Mouse (Mus musculus): Measurements from ENCODE around the gene Catsperg2.
"Not testable (repeated sequence)": the region's sequence is repeated elsewhere in the genome, so short reads cannot be mapped to it uniquely, and the experiment has no call there.

The Catsperg2 gene

GRCm38 (mm10) chr7:29726860-29727259, at the start of gene Catsperg2:
TSS of gene Catsperg2 (minus strand) at chr7:29727032.
- not testable (repeated sequence) for DNase-seq

GRCm38 (mm10) chr7:29776568-29776967, 49.7 kb upstream of the Catsperg2 start:
- no peak for DNase-seq

- DNase-seq, result peak; percentile 35
Measured at GRCm38 (mm10) chr7:29774371-29774770, 47.5 kb upstream of the Catsperg2 start.

- DNase-seq, result no peak
Measured at GRCm38 (mm10) chr7:29773503-29773902, 46.7 kb upstream of the Catsperg2 start.

GRCm38 (mm10) chr7:29768980-29769379, 42.1 kb upstream of the Catsperg2 start:
- peak; percentile 22 for DNase-seq

GRCm38 (mm10) chr7:29768090-29768900, 41.5 kb upstream of the Catsperg2 start, which contains the start of gene Zfp84:
TSS of gene Zfp84 (plus strand) at chr7:29768552.
- peak; percentile 97 for DNase-seq

GRCm38 (mm10) chr7:29767058-29767686, 40.3 kb upstream of the Catsperg2 start:
- peak; percentile 89 for DNase-seq

- no peak for DNase-seq
Measured at GRCm38 (mm10) chr7:29764702-29765101, 37.9 kb upstream of the Catsperg2 start.

- DNase-seq, result no peak
Measured at GRCm38 (mm10) chr7:29760476-29760875, 33.6 kb upstream of the Catsperg2 start.

- DNase-seq, result no peak
Measured at GRCm38 (mm10) chr7:29742258-29742657, 15.4 kb upstream of the Catsperg2 start.

GRCm38 (mm10) chr7:29728055-29728454, 1.2 kb upstream of the Catsperg2 start:
- peak; percentile 20 for DNase-seq

GRCm38 (mm10) chr7:29725461-29726142, 1.2 kb downstream of the Catsperg2 start:
- DNase-seq, result not testable (repeated sequence)

GRCm38 (mm10) chr7:29708891-29709290, 17.9 kb downstream of the Catsperg2 start:
- not testable (repeated sequence) for DNase-seq

- DNase-seq, result not testable (repeated sequence)
Measured at GRCm38 (mm10) chr7:29695231-29695630, 31.6 kb downstream of the Catsperg2 start.

GRCm38 (mm10) chr7:29681868-29682267, 45.0 kb downstream of the Catsperg2 start:
- peak; percentile 21 for DNase-seq
